18 mouse cellular contexts compared by ENCODE assay signal in the genomic region with DNA sequence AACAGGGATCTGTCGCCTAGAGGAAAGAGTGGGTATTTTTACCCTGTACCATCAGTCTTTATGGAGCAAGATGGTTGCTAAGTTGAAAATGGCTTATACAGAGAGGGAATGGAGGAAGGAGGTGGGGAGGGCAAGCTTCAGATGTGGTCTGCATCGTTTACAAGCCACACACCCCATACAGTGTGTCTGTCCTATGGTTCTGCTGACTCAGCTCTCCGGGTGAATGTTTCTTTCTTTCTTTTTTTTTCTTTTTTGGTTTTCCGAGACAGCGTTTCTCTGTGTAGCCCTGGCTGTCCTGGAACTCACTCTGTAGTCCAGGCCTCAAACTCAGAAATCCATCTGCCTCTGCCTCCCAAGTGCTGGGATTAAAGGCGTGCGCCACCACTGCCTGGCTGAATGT.
"Had no signal": no experiment of that assay in that cellular context is flagged by ENCODE, and none has a peak within 500 bp of the region (broad histone marks: within the 10 kb centered on the region; RNA-seq: fewer than 3 reads in every experiment).

No protein-coding gene starts in this region.

- H3K9ac ChIP-seq: liver, embryonic 14.5 days; liver, postnatal 0 days; lung, embryonic 14.5 days; midbrain, embryonic 12.5 days; midbrain, embryonic 15.5 days; neural tube, embryonic 12.5 days; neural tube, embryonic 15.5 days had no signal

- DNase-seq: kidney, adult 2 months; kidney, postnatal 25 days; left cerebral cortex, postnatal 4 days; liver, postnatal 0 days; lung, embryonic 14.5 days; right cerebral cortex, adult 18-20 months; right cerebral cortex, postnatal 14 days; right cerebral cortex, postnatal 4 days had no signal

- H3K4me3 ChIP-seq: midbrain, embryonic 12.5 days; midbrain, embryonic 15.5 days; neural tube, embryonic 12.5 days; neural tube, embryonic 15.5 days had no signal

- ATAC-seq: intestine, postnatal 0 days; liver, postnatal 0 days; lung, postnatal 0 days; midbrain, embryonic 15.5 days had no signal

- H3K27ac ChIP-seq: kidney, postnatal 0 days; liver, embryonic 14.5 days; macrophage; midbrain, embryonic 12.5 days; midbrain, embryonic 15.5 days; neural tube, embryonic 12.5 days; neural tube, embryonic 15.5 days; stomach, postnatal 0 days had no signal

- H3K9me3 ChIP-seq: midbrain, embryonic 12.5 days; midbrain, embryonic 15.5 days; neural tube, embryonic 12.5 days; neural tube, embryonic 15.5 days had no signal

- H3K4me2 ChIP-seq: lung, embryonic 14.5 days; midbrain, embryonic 12.5 days; midbrain, embryonic 15.5 days; neural tube, embryonic 12.5 days; neural tube, embryonic 15.5 days had no signal

- H3K4me1 ChIP-seq: midbrain, embryonic 12.5 days; midbrain, embryonic 15.5 days; neural tube, embryonic 12.5 days; neural tube, embryonic 15.5 days had no signal

- H3K27me3 ChIP-seq: midbrain, embryonic 12.5 days; midbrain, embryonic 15.5 days; neural tube, embryonic 12.5 days; neural tube, embryonic 15.5 days had no signal
